Mouse (Mus musculus) kidney, embryonic 16.5 days (tissue): Measurements from ENCODE around the gene Tmem204. TPM values are rescaled to one million over a fixed set of nuclear protein-coding genes. Genes with fewer than 3 reads are reported as not detected.
A peak's percentile ranks its signal among the peaks of the same experiment; 100 is the strongest.

Experiments used
- ATAC-seq: fragments of 200-750 bp; cut with Nextera tagmentation; 2 replicates; pipeline ENCODE4 v1.8.0; 2017; ENCODE audit warnings: moderate TSS enrichment; ENCODE audit not compliant: low FRiP score, low TSS enrichment
- H3K27ac ChIP-seq: fragments of 300-500 bp; sonication (generic); 2 replicates; pipeline ENCODE4 v1.5.1; 2014; ENCODE audit warnings: low read length
- H3K27me3 ChIP-seq: fragments of 300-500 bp; sonication (generic); 2 replicates; pipeline ENCODE4 v1.6.1; 2014; ENCODE audit warnings: low read length, control low read depth, mixed read lengths; ENCODE audit not compliant: insufficient read depth
- H3K36me3 ChIP-seq: fragments of 300-500 bp; sonication (generic); 2 replicates; pipeline ENCODE4 v1.6.1; 2014; ENCODE audit warnings: low read length, control low read depth, mixed read lengths; ENCODE audit not compliant: insufficient read depth
- H3K4me1 ChIP-seq: fragments of 300-500 bp; sonication (generic); 2 replicates; pipeline ENCODE4 v1.6.1; 2014; ENCODE audit warnings: low read length, control low read depth, mixed read lengths; ENCODE audit not compliant: insufficient read depth
- H3K4me2 ChIP-seq: fragments of 300-500 bp; sonication (generic); replicated peaks from 2 replicates; pipeline ENCODE4 v1.6.1; 2014; ENCODE audit warnings: low read depth, low read length
- H3K4me3 ChIP-seq: fragments of 300-500 bp; sonication (generic); 2 replicates; pipeline ENCODE4 v1.5.1; 2014; ENCODE audit warnings: mild to moderate bottlenecking, low read length
- H3K9ac ChIP-seq: fragments of 300-500 bp; sonication (generic); replicated peaks from 2 replicates; pipeline ENCODE4 v1.6.1; 2014; ENCODE audit warnings: low read length
- H3K9me3 ChIP-seq: fragments of 300-500 bp; sonication (generic); 2 replicates; pipeline ENCODE4 v1.6.1; 2016; ENCODE audit warnings: low read length, control low read depth
- WGBS: fragments of 180-500 bp; shearing (Covaris S2); extraction: QIAGEN DNeasy Blood & Tissue Kit; methylation state at CpG from one replicate; pipeline ENCODE4 v1.1.7; 2014; 5-methylcytosine and 5-hydroxymethylcytosine counted together
- polyA plus RNA-seq: library from polyadenylated mRNA; unstranded; fragments of >200 nt; fragmentation: Nextera tagmentation; extraction: Ambion mirVana; gene quantifications from 2 replicates; pipeline ENCODE4 v1.2.1, GENCODE M21; 2015

Tmem204 gene
- polyA plus RNA-seq, 1 experiment from 2014 or later = 44.7 TPM

GRCm38 (mm10) chr17:25076906-25077305, 6.5 kb downstream of the Tmem204 start:
- no peak for ATAC-seq
- no peaks in the 10 kb centered on the region for H3K9me3 ChIP-seq
- H3K4me1 ChIP-seq = peaks cover 10% of the 10 kb centered on the region
- peak overlapping the region; percentile 50 for H3K4me2 ChIP-seq
- WGBS = 90% methylated on average over 4 of the region's 4 CpGs
- no peak overlapping the region for H3K27ac ChIP-seq
- no peaks in the 10 kb centered on the region for H3K27me3 ChIP-seq
- no peak overlapping the region for H3K9ac ChIP-seq
- no peaks in the 10 kb centered on the region for H3K36me3 ChIP-seq
- H3K4me3 ChIP-seq = no peak overlapping the region

- Histone ChIP-seq H3K27ac (peak overlapping the region; percentile 78), H3K27me3 (no peaks in the 10 kb centered on the region), H3K4me1 (peaks cover 7% of the 10 kb centered on the region; the same call in 1 of the 2 replicates), H3K4me3 (no peak overlapping the region), H3K9me3 (no peaks in the 10 kb centered on the region), H3K36me3 (peaks cover 9% of the 10 kb centered on the region), H3K9ac (no peak overlapping the region), H3K4me2 (no peak overlapping the region)
- WGBS = 57% methylated on average over 2 of the region's 2 CpGs
- ATAC-seq = no peak
These were observed 14.7 kb downstream of the Tmem204 start for GRCm38 (mm10) chr17:25068690-25069089.

GRCm38 (mm10) chr17:25067442-25067851, 15.9 kb downstream of the Tmem204 start:
- no peak overlapping the region for H3K4me3 ChIP-seq
- H3K9me3 ChIP-seq = no peaks in the 10 kb centered on the region
- peaks cover 9% of the 10 kb centered on the region for H3K36me3 ChIP-seq
- peak; percentile 13; the same call in 1 of the 2 replicates for ATAC-seq
- no peak overlapping the region for H3K4me2 ChIP-seq
- no peak overlapping the region for H3K9ac ChIP-seq
- 76% methylated on average over 8 of the region's 8 CpGs for WGBS
- H3K27ac ChIP-seq = peak overlapping the region; percentile 78
- H3K4me1 ChIP-seq = peaks cover 10% of the 10 kb centered on the region; the same call in 1 of the 2 replicates
- no peaks in the 10 kb centered on the region for H3K27me3 ChIP-seq

GRCm38 (mm10) chr17:25066595-25066994, 16.8 kb downstream of the Tmem204 start:
- Histone ChIP-seq H3K27ac (peak overlapping the region; percentile 76), H3K4me2 (no peak overlapping the region), H3K36me3 (peaks cover 15% of the 10 kb centered on the region), H3K4me3 (no peak overlapping the region), H3K9me3 (no peaks in the 10 kb centered on the region), H3K27me3 (no peaks in the 10 kb centered on the region), H3K4me1 (peaks cover 10% of the 10 kb centered on the region; the same call in 1 of the 2 replicates), H3K9ac (no peak overlapping the region)
- 94% methylated on average over 7 of the region's 7 CpGs for WGBS
- no peak for ATAC-seq

- WGBS = 72% methylated on average over 3 of the region's 3 CpGs
- no peak for ATAC-seq
These were observed 18.2 kb downstream of the Tmem204 start for GRCm38 (mm10) chr17:25065189-25065588.

GRCm38 (mm10) chr17:25064351-25064750, 19.0 kb downstream of the Tmem204 start:
- ATAC-seq = peak; percentile 76
- no peak overlapping the region for H3K4me3 ChIP-seq
- peaks cover 10% of the 10 kb centered on the region; the same call in 1 of the 2 replicates for H3K4me1 ChIP-seq
- no peak overlapping the region; the same call in 1 of the 2 replicates for H3K4me2 ChIP-seq
- H3K9me3 ChIP-seq = no peaks in the 10 kb centered on the region
- H3K27ac ChIP-seq = peak overlapping the region; percentile 83
- H3K27me3 ChIP-seq = no peaks in the 10 kb centered on the region
- no peak overlapping the region for H3K9ac ChIP-seq
- 51% methylated on average over 9 of the region's 9 CpGs for WGBS
- H3K36me3 ChIP-seq = peaks cover 17% of the 10 kb centered on the region

More at GRCm38 (mm10) chr17:25065189-25065588, 18.2 kb downstream of the Tmem204 start:
- Histone ChIP-seq H3K27me3 (no peaks in the 10 kb centered on the region), H3K36me3 (peaks cover 17% of the 10 kb centered on the region), H3K27ac (peak overlapping the region; percentile 73; the same call in 1 of the 2 replicates), H3K4me1 (peaks cover 10% of the 10 kb centered on the region; the same call in 1 of the 2 replicates), H3K9me3 (no peaks in the 10 kb centered on the region), H3K4me3 (no peak overlapping the region), H3K9ac (no peak overlapping the region), H3K4me2 (no peak overlapping the region)

GRCm38 (mm10) chr17:25063872-25064271, 19.5 kb downstream of the Tmem204 start:
- 77% methylated on average over 12 of the region's 12 CpGs for WGBS
- H3K27ac ChIP-seq = peak overlapping the region; percentile 83
- peaks cover 10% of the 10 kb centered on the region; the same call in 1 of the 2 replicates for H3K4me1 ChIP-seq
- H3K9ac ChIP-seq = no peak overlapping the region
- no peaks in the 10 kb centered on the region for H3K9me3 ChIP-seq
- no peak overlapping the region; the same call in 1 of the 2 replicates for H3K4me2 ChIP-seq
- 0 out of 2 replicates have a peak, but pooled peaks have one; percentile 47 for ATAC-seq
- H3K4me3 ChIP-seq = no peak overlapping the region
- H3K36me3 ChIP-seq = peaks cover 16% of the 10 kb centered on the region
- H3K27me3 ChIP-seq = no peaks in the 10 kb centered on the region

GRCm38 (mm10) chr17:25063261-25063660, 20.1 kb downstream of the Tmem204 start:
- no peak for ATAC-seq

GRCm38 (mm10) chr17:25057041-25057440, 26.4 kb downstream of the Tmem204 start:
- no peak overlapping the region for H3K9ac ChIP-seq
- no peaks in the 10 kb centered on the region for H3K9me3 ChIP-seq
- no peak overlapping the region for H3K27ac ChIP-seq
- no peaks in the 10 kb centered on the region for H3K27me3 ChIP-seq
- H3K4me3 ChIP-seq = no peak overlapping the region
- H3K4me2 ChIP-seq = no peak overlapping the region
- no peak for ATAC-seq
- H3K36me3 ChIP-seq = peaks cover 48% of the 10 kb centered on the region
- no peaks in the 10 kb centered on the region for H3K4me1 ChIP-seq
- WGBS = 90% methylated on average over 6 of the region's 6 CpGs

More at GRCm38 (mm10) chr17:25063261-25063660, 20.1 kb downstream of the Tmem204 start:
- Histone ChIP-seq H3K9ac (no peak overlapping the region), H3K4me2 (no peak overlapping the region), H3K4me1 (peaks cover 10% of the 10 kb centered on the region; the same call in 1 of the 2 replicates), H3K4me3 (no peak overlapping the region), H3K27me3 (no peaks in the 10 kb centered on the region), H3K36me3 (peaks cover 22% of the 10 kb centered on the region), H3K9me3 (no peaks in the 10 kb centered on the region), H3K27ac (peak overlapping the region; percentile 83; the same call in 1 of the 2 replicates)
- WGBS = 78% methylated on average over 4 of the region's 4 CpGs

- H3K36me3 ChIP-seq = peaks cover 40% of the 10 kb centered on the region
- no peak for ATAC-seq
- whole genome bisulfite sequencing = 83% methylated on average over 9 of the region's 9 CpGs
These were observed 30.1 kb downstream of the Tmem204 start for GRCm38 (mm10) chr17:25053274-25053673.

More at GRCm38 (mm10) chr17:25053274-25053673, 30.1 kb downstream of the Tmem204 start:
- Histone ChIP-seq H3K9me3 (no peaks in the 10 kb centered on the region), H3K4me2 (no peak overlapping the region), H3K27ac (no peak overlapping the region), H3K4me3 (no peak overlapping the region), H3K9ac (no peak overlapping the region), H3K27me3 (no peaks in the 10 kb centered on the region), H3K4me1 (no peaks in the 10 kb centered on the region)
